Mouse (Mus musculus): Measurements from ENCODE around the gene Mapkapk2. TPM values are rescaled to one million over a fixed set of nuclear protein-coding genes. Genes with fewer than 3 reads are reported as not detected.
A peak's percentile ranks its signal among the peaks of the same experiment; 100 is the strongest.

Mapkapk2 gene
- total RNA-seq, 2 experiments from 2014 or later: 32.2 to 33.8 TPM

DNA sequence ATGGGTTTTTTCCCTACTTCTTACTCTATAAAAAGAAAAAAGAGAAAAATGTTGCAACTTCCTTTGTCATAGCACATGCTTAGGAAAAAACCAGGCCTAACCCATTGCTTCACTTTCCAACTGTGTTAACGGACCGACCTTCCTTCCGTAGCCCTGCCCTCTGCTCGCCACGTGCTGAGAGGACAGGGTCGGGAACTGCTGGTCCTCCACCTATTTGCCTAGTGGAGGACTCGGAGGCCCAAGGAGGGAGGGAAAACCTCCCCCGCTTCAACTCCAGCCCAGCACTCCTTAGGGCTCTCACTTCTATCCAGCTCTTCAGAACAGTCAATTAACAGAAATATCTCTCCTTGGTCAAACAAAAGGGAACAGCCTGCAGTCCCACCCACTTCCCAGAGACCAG, 13.3 kb downstream of the Mapkapk2 start:
- DNase-seq (ENCODE audit: low spot score in 2 of 2): no peak

GRCm38 (mm10) chr1:131083609-131084008, 14.0 kb downstream of the Mapkapk2 start:
- no peak for DNase-seq (ENCODE audit: low spot score in 2 of 2)

DNA sequence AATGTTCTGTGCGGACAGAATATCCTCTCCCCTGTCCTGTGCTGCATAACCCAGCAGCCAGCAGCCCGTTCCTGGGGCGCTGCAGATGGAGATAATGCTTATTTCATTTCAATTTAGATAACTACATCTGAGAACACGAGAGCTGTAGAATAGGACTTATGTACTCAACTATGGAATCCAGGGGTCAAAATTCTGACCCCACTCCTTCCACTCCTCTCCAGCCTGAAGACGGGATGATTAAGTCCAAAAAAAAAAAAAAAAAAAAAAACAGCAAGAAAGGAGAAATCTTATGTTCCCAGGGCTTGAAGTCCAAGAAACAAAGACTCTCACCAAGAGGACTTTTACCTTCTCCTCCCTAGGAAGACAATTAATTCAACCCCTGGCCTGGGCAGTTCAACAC, 14.5 kb downstream of the Mapkapk2 start:
- DNase-seq (ENCODE audit: low spot score in 2 of 2): no peak

- no peak for DNase-seq (ENCODE audit: low spot score in 2 of 2)
Observed at GRCm38 (mm10) chr1:131080686-131081085, 16.9 kb downstream of the Mapkapk2 start.

DNA sequence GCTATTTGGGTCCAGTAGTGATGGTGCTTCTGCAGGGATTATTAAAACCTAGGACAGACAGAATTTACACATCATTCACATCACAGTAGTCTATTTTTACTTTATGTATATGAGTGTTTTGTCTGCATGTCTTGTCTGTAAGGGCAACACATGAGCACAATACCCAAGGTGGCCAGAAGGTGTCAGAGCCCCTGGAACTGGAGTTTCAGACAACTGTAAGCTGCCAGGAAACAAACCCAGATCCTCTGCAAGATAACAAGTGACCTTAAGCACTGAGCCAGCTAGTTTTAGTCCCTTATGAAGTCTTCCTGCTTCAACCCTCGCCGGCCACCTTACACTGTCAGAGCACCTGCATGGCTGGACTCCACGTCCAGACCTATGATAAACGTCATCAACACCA, 17.9 kb downstream of the Mapkapk2 start:
- no peak for DNase-seq (ENCODE audit: low spot score in 2 of 2)

DNA sequence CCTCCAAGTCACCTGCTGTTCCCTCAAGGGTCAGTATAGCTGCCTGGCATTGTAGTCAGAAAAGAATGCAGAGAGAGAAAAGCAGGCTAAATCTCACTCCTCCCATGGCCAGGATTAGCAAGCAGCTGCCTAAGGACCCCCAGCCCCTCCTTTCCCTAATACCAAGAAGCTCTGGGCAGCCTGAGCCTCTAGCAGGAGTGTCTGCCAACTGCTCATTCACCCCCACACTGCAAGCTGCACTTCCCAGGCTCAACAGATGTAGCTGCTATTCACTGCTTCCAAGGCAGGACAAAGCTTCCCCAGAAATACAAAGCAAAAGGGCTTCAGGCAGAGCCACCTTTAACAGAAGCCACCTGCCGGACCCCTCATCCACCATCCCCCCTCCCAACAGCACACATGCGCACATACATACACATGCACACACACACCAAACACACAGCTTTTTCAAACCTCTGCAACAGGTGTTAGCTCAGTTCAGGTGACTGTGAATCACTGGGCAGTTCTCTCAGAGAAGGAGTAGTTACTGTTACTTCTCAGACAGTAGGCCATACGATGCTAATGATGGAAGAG, 18.8 kb downstream of the Mapkapk2 start:
- DNase-seq (ENCODE audit: low spot score in 2 of 2): peak; percentile 78 to 87

DNA sequence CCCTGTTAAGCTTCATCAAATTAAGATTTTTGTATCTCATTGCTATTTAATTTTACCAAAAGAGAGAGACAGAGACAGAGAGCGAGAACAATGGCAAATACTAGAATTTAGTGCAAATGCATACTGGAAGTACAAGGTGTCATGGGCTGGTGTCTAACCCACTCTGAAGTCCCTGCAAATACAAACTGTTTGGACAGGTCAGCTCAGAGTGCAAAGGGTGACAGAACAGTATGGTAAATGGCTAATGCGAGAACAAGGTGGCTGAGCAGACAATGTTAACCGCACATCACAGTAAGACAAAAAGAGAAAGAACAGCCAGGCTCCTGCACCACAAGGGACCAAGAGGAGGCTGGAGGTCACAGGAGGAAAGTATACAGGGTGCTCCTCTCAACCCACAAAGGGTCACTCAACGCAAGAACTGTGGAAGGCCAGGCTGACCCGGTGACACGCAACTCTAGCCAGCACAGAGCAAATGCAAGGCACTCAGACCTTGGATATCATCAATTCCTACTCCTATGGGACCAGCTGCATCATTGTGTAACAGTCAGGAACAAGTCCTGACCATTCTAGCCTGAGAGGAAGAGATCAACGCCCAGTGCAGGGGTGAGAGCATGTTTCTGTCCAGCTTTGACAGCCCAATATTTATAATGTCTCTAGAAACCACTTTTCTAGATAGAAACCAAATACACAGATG, 22.4 kb downstream of the Mapkapk2 start:
- DNase-seq (ENCODE audit: low spot score in 2 of 2): no peak

- DNase-seq (ENCODE audit: low spot score in 2 of 2): peak; percentile 48 to 62
Observed at GRCm38 (mm10) chr1:131074524-131074938, 23.1 kb downstream of the Mapkapk2 start.

GRCm38 (mm10) chr1:131072376-131072990, 25.1 kb downstream of the Mapkapk2 start:
- no peak for DNase-seq (ENCODE audit: low spot score in 2 of 2)

- DNase-seq (ENCODE audit: low spot score in 2 of 2): no peak
Observed at GRCm38 (mm10) chr1:131069010-131069409, 28.6 kb downstream of the Mapkapk2 start.

GRCm38 (mm10) chr1:131068011-131068727, 29.5 kb downstream of the Mapkapk2 start:
- no peak for DNase-seq (ENCODE audit: low spot score in 2 of 2)

DNA sequence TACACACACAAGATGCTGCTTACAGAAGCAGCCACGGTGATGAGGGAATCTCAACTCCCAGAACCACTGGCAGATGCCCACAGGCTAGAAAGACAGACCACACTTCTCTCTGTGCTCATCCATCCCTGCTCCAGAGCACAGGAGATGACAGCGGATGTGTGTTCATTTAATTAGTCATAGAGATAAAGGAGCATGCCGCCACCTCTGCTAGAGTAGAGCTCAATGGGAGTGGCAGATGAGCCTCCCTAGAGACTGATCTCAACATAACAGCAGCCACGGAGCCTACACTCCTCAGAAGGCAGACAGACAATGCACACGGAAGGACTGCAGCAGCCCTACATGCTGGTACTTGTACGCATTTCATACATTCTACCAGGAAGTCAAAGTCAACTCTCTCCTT, 33.4 kb downstream of the Mapkapk2 start:
- no peak for DNase-seq (ENCODE audit: low spot score in 2 of 2)

- no peak for DNase-seq (ENCODE audit: low spot score in 2 of 2)
Observed at GRCm38 (mm10) chr1:131062821-131063220, 34.8 kb downstream of the Mapkapk2 start.

- no peak for DNase-seq (ENCODE audit: low spot score in 2 of 2)
Observed at GRCm38 (mm10) chr1:131061740-131062254, 35.8 kb downstream of the Mapkapk2 start.

- peak in 1 of 2 experiments; percentile 61 for DNase-seq (ENCODE audit: low spot score in 2 of 2)
Observed at GRCm38 (mm10) chr1:131060290-131061253, 37.1 kb downstream of the Mapkapk2 start.

DNA sequence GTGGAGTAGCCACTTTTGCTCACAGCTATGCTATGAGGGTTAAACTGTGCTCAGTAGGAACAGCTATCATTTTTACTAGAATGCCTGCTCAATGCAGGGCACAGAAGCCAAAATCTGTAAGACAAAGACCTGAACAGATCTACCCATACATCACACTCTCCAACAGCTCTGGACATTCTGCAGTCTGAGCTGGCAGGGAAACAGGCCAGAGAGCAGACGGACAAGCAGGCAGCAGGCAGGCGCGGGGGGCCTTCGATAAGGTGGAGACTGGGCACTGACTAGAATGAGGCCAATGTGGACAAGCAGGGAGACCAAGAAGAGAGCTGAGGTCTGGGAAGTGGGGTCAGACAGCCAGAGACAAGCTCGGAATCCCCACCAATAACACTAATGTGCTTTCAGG, 37.8 kb downstream of the Mapkapk2 start:
- DNase-seq (ENCODE audit: low spot score in 2 of 2): no peak

DNA sequence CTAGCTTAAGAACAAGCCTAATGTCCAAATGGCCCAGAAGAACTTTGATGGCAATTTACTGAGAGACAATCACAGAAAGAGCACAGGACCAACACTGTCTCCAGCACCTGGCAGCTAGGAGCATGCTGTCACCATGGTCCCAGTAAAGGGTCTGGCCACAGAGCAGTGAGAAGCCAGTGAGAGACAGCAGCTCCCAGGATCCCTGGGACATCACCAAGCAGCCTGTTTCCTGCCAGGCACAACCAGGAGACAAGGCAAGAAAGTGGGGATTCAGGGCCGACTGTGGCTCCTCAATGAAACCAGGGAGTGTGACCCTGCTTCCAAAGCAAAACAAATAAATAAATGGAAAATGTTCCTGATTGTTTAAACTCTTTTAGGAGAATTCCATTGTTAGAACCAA, 38.2 kb downstream of the Mapkapk2 start:
- DNase-seq (ENCODE audit: low spot score in 2 of 2): no peak

- no peak for DNase-seq (ENCODE audit: low spot score in 2 of 2)
Observed at GRCm38 (mm10) chr1:131058431-131058830, 39.2 kb downstream of the Mapkapk2 start.

DNA sequence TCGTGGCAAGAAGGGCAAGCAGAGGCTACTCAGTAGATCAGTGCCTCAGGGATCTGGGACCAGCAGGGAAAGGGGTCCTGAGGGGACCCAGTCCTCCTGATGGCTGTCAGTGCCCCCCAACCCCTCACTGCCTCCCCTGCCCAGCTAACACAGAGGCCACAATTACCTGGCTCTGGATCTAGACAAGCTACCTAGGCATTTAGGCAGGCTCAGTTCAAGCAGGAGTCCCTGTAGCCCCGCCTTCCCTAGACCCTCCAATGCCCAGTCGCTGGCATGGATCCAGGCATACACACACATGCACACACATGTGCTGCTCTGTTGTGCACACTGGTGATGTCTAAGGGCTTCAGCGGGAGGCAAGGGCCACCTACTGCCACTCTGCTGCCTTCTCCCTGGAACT, 43.4 kb downstream of the Mapkapk2 start:
- DNase-seq (ENCODE audit: low spot score in 2 of 2): no peak

DNA sequence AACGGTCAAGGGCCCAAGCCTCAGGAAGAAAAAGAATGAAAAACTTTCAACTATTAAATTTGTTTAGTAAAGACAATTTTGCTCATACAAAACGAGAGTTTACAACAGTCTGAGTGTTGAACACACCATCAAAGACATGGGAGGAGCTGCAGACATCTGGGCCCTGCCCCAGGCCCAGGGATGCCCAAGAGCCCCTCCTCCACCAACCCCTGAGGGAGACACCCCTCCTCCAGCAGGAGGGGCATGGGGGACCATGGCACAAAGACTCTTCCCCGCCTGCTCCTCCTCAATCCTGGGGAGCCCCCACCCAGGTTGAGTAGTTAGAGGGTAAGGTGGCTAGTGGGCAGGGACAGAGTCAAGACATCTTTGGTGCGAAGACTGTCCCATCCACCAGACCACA, 44.0 kb downstream of the Mapkapk2 start:
- DNase-seq (ENCODE audit: low spot score in 2 of 2): no peak

DNA sequence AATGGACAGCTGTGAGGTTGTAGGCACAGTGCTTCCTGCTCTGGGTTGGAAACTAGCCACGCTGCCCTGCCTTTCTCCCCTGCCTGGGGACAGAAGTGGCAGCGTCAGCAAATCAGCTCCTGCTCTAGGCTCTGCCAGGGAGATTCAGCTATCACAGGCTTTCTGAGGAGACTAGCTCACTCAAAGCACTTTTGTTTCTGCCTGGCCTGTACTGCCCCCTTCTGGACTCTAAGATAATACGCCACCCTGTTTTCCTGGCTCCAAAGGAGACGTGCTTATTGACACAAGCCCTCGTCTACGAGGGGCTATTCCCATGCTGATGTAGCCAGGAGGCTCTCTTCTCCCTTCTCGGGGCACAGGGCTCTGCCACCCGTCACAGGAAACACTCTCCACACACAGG, 44.4 kb downstream of the Mapkapk2 start:
- peak; percentile 53 to 89 for DNase-seq (ENCODE audit: low spot score in 2 of 2)
